8 mouse cellular contexts compared by ENCODE assay signal in the genomic region with DNA sequence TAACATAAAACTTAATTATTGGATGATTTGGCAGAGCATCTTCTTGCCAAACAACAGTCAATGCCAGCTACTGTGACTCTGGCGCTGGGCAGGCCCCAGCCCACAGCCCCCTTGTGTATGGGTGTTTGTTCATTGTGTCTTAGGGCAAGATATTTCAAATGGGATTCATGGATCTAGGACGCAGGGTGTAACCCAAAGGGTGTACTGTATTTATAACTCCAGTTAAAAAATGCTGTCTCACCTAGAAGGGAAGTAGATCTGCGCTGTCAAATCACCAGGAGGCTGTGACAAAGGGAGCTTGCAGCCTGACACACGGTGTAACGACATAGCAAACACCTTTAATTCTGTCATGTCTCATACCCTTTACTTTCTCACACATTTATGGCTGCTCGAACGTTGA. TPM values are rescaled to one million over a fixed set of nuclear protein-coding genes. Genes with fewer than 3 reads are reported as not detected.
DNase-seq lines count a peak whose midpoint lies in the region; ATAC-seq and TF ChIP-seq lines count a peak whose summit lies in the region.
"Had no signal": no experiment of that assay in that cellular context is flagged by ENCODE, and none has a peak within 500 bp of the region (broad histone marks: within the 10 kb centered on the region; RNA-seq: fewer than 3 reads in every experiment).

No protein-coding gene starts in this region.

- DNase-seq in kidney, postnatal 0 days (ENCODE audit: low spot score): no peak
- DNase-seq in kidney, adult 9 months: no peak
- DNase-seq: cerebellum, adult 2 months had no signal

- peaks cover 23% of the 10 kb centered on the region; the same call in 1 of the 2 replicates for H3K4me1 ChIP-seq in kidney, postnatal 0 days (replicated peaks; ENCODE audit: insufficient read depth, low read length)
- peaks cover 46% of the 10 kb centered on the region for H3K4me1 ChIP-seq in bone marrow macrophage, adult 2 months (ENCODE audit: control insufficient read depth, insufficient read depth, low read length)
- H3K4me1 ChIP-seq in megakaryocyte, embryonic 14.5 days: peaks cover 93% of the 10 kb centered on the region
- peaks cover 10% of the 10 kb centered on the region for H3K4me1 ChIP-seq in intestine, embryonic 16.5 days (ENCODE audit: control insufficient read depth, insufficient read depth, low read length)

- no peak overlapping the region for H3K4me2 ChIP-seq in kidney, postnatal 0 days (ENCODE audit: low read length)
- no peak overlapping the region for H3K4me2 ChIP-seq in intestine, embryonic 16.5 days (ENCODE audit: low read depth, low read length)

- H3K9ac ChIP-seq in kidney, postnatal 0 days (ENCODE audit: low read depth, low read length): no peak overlapping the region
- no peak overlapping the region for H3K9ac ChIP-seq in intestine, embryonic 16.5 days (ENCODE audit: low read depth, low read length)

- H3K27me3 ChIP-seq in kidney, postnatal 0 days (ENCODE audit: insufficient read depth, low read length): no peaks in the 10 kb centered on the region
- H3K27me3 ChIP-seq in megakaryocyte, embryonic 14.5 days (replicated peaks): no peaks in the 10 kb centered on the region
- 0 out of 2 replicates have a peak, but pooled peaks cover 2% of the 10 kb centered on the region for H3K27me3 ChIP-seq in intestine, embryonic 16.5 days (replicated peaks; ENCODE audit: control insufficient read depth, insufficient read depth, low read length)

- no peak for TF ChIP-seq POLR2A in bone marrow macrophage, adult 2 months (IDR thresholded peaks at IDR 0.05; ENCODE audit: borderline replicate concordance, low read depth, low read length)

- no peak for TF ChIP-seq CTCF in kidney, postnatal 0 days (IDR thresholded peaks at IDR 0.05; ENCODE audit: low read depth)
- TF ChIP-seq CTCF in bone marrow macrophage, adult 2 months (IDR thresholded peaks at IDR 0.05; ENCODE audit: low read depth, low read length): no peak

- no peak overlapping the region for H3K4me3 ChIP-seq in kidney, postnatal 0 days (replicated peaks; ENCODE audit: low read depth, low read length)
- no peak overlapping the region for H3K4me3 ChIP-seq in bone marrow macrophage, adult 2 months (ENCODE audit: insufficient read depth, low read length)
- H3K4me3 ChIP-seq in megakaryocyte, embryonic 14.5 days (replicated peaks): peak overlapping the region; percentile 87
- no peak overlapping the region for H3K4me3 ChIP-seq in intestine, embryonic 16.5 days (ENCODE audit: low read length)

- no peaks in the 10 kb centered on the region for H3K36me3 ChIP-seq in kidney, postnatal 0 days (ENCODE audit: insufficient read depth, low read length)
- H3K36me3 ChIP-seq in megakaryocyte, embryonic 14.5 days (replicated peaks; ENCODE audit: low read length): peaks cover 94% of the 10 kb centered on the region
- H3K36me3 ChIP-seq in intestine, embryonic 16.5 days (ENCODE audit: control insufficient read depth, insufficient read depth, low read length): no peaks in the 10 kb centered on the region

- ATAC-seq in kidney, postnatal 0 days (replicated peaks; ENCODE audit: low FRiP score, low read depth): no peak
- ATAC-seq in erythroid progenitor cell, adult 5-6 weeks (replicated peaks; ENCODE audit: low FRiP score, poor library complexity, severe bottlenecking): peak; percentile 86
- no peak for ATAC-seq in intestine, embryonic 16.5 days
- ATAC-seq in activated CD4-positive, CD25-positive, alpha-beta regulatory T cell, adult 4 months: no peak

- 0 out of 2 replicates have a peak overlapping the region, but pooled peaks have one; percentile 6 for H3K27ac ChIP-seq in kidney, postnatal 0 days
- H3K27ac ChIP-seq in bone marrow macrophage, adult 2 months (ENCODE audit: insufficient read depth, low read depth, low read length): peak overlapping the region; percentile 20; the same call in 1 of the 2 replicates
- H3K27ac ChIP-seq in intestine, embryonic 16.5 days (ENCODE audit: low read length): no peak overlapping the region

- WGBS in kidney, postnatal 0 days: 66% methylated on average over 7 of the region's 7 CpGs
- WGBS in intestine, embryonic 16.5 days: 63% methylated on average over 7 of the region's 7 CpGs

- no peaks in the 10 kb centered on the region for H3K9me3 ChIP-seq in kidney, postnatal 0 days (replicated peaks; ENCODE audit: low read length)
- H3K9me3 ChIP-seq in megakaryocyte, embryonic 14.5 days: no peaks in the 10 kb centered on the region
- no peaks in the 10 kb centered on the region for H3K9me3 ChIP-seq in intestine, embryonic 16.5 days (ENCODE audit: control insufficient read depth, low read length)

RNA-seq across cellular contexts. Expression of a gene that starts 16.6 kb away (rescaled TPM):
- polyA plus RNA-seq in kidney, postnatal 0 days (2015; fragmentation: Nextera tagmentation; extraction: Ambion mirVana): 31.4 and 34.1 TPM in 2 replicates
- polyA plus RNA-seq in bone marrow macrophage, adult 2 months (2012; ENCODE audit: insufficient read depth, insufficient read length, missing spikeins): 368 and 388 TPM in 2 replicates
- total RNA-seq in erythroid progenitor cell, adult 5-6 weeks (2015; ENCODE audit: low replicate concordance): 45.8 and 49.9 TPM in 2 replicates
- total RNA-seq in erythroid progenitor cell, adult 5-6 weeks (2017; ENCODE audit: low replicate concordance): 34.3 and 60.1 TPM in 2 replicates
- 14.4 and 20.1 TPM in 2 replicates for polyA plus RNA-seq in megakaryocyte, embryonic 14.5 days (2012; ENCODE audit: insufficient read depth, low replicate concordance)
- polyA plus RNA-seq in intestine, embryonic 16.5 days (2015; fragmentation: Nextera tagmentation; extraction: Ambion mirVana): 26.9 and 30.9 TPM in 2 replicates
- under 1 TPM; 0.71 to 0.83 TPM for polyA plus RNA-seq in activated CD4-positive, CD25-positive, alpha-beta regulatory T cell, adult 4 months (2017; shearing (Covaris generic))

Comparison
In these comparisons a context has a peak if more than half of its experiments do, and no peak if none do; other contexts are left out.
1. RNA of a gene that starts 16.6 kb away (polyA plus RNA-seq): 368 to 388 TPM in bone marrow macrophage, adult 2 months; 31.4 to 34.1 TPM in kidney, postnatal 0 days, 26.9 to 30.9 TPM in intestine, embryonic 16.5 days, 14.4 to 20.1 TPM in megakaryocyte, embryonic 14.5 days and 0.71 to 0.83 TPM in activated CD4-positive, CD25-positive, alpha-beta regulatory T cell, adult 4 months; every median in the first group is over 10 times any median in the second.